Mouse (Mus musculus) neural tube, embryonic 13.5 days (tissue): ENCODE results near the gene Mylk2. TPM values are rescaled to one million over a fixed set of nuclear protein-coding genes. Genes with fewer than 3 reads are reported as not detected.

Source experiments
- ATAC-seq: fragments of 200-750 bp; cut with Nextera tagmentation; 2 replicates; pipeline ENCODE4 v1.8.0; 2017; ENCODE audit warnings: low read depth, mild to moderate bottlenecking, moderate TSS enrichment, moderate library complexity
- H3K27ac ChIP-seq: fragments of 300-500 bp; sonication (generic); replicated peaks from 2 replicates; pipeline ENCODE4 v1.5.1; 2015; ENCODE audit warnings: moderate library complexity, mild to moderate bottlenecking, inconsistent platforms
- H3K27me3 ChIP-seq: fragments of 300-500 bp; sonication (generic); 2 replicates; pipeline ENCODE4 v1.6.1; 2015; ENCODE audit warnings: mild to moderate bottlenecking, inconsistent platforms
- H3K36me3 ChIP-seq: fragments of 300-500 bp; sonication (generic); 2 replicates; pipeline ENCODE4 v1.6.1; 2015; ENCODE audit warnings: mild to moderate bottlenecking, inconsistent platforms
- H3K4me1 ChIP-seq: fragments of 300-500 bp; sonication (generic); replicated peaks from 2 replicates; pipeline ENCODE4 v1.6.1; 2015; ENCODE audit warnings: inconsistent platforms
- H3K4me2 ChIP-seq: fragments of 300-500 bp; sonication (generic); 2 replicates; pipeline ENCODE4 v1.6.1; 2015; ENCODE audit warnings: inconsistent platforms, mild to moderate bottlenecking, moderate library complexity
- H3K4me3 ChIP-seq: fragments of 300-500 bp; sonication (generic); 2 replicates; pipeline ENCODE4 v1.5.1; 2015; ENCODE audit warnings: mild to moderate bottlenecking, inconsistent platforms
- H3K9ac ChIP-seq: fragments of 300-500 bp; sonication (generic); 2 replicates; pipeline ENCODE4 v1.6.1; 2015; ENCODE audit warnings: moderate library complexity, mild to moderate bottlenecking, inconsistent platforms
- H3K9me3 ChIP-seq: fragments of 300-500 bp; sonication (generic); 2 replicates; pipeline ENCODE4 v1.6.1; 2016; ENCODE audit warnings: inconsistent platforms
- WGBS: fragments of 180-500 bp; shearing (Covaris S2); methylation state at CpG from one replicate; pipeline ENCODE4 v1.1.7; 2015; 5-methylcytosine and 5-hydroxymethylcytosine counted together
- polyA plus RNA-seq: library from polyadenylated mRNA; unstranded; fragments of >200 nt; fragmentation: Nextera tagmentation; extraction: Ambion mirVana; gene quantifications from 2 replicates; pipeline ENCODE4 v1.2.1, GENCODE M21; 2015

The Mylk2 gene
- polyA plus RNA-seq, 1 experiment from 2014 or later: not detected

GRCm38 (mm10) chr2:152916111-152916510 is 5.0 kb downstream of the Mylk2 start:
- H3K9ac ChIP-seq: no peak overlapping the region
- no peaks in the 10 kb centered on the region for H3K9me3 ChIP-seq
- H3K4me2 ChIP-seq: no peak overlapping the region
- peaks cover 39% of the 10 kb centered on the region for H3K27me3 ChIP-seq
- H3K36me3 ChIP-seq: no peaks in the 10 kb centered on the region
- no peak for ATAC-seq
- H3K27ac ChIP-seq: no peak overlapping the region
- H3K4me3 ChIP-seq: no peak overlapping the region
- peaks cover 13% of the 10 kb centered on the region for H3K4me1 ChIP-seq
- WGBS: 60% methylated on average over 5 of the region's 5 CpGs

GRCm38 (mm10) chr2:152917671-152918070 is 6.5 kb downstream of the Mylk2 start:
- peaks cover 23% of the 10 kb centered on the region for H3K27me3 ChIP-seq
- H3K4me1 ChIP-seq: peaks cover 17% of the 10 kb centered on the region
- ATAC-seq: no peak
- no peak overlapping the region for H3K4me3 ChIP-seq
- H3K4me2 ChIP-seq: no peak overlapping the region
- no peak overlapping the region for H3K9ac ChIP-seq
- H3K9me3 ChIP-seq: no peaks in the 10 kb centered on the region
- 63% methylated on average over 9 of the region's 9 CpGs for WGBS
- no peak overlapping the region for H3K27ac ChIP-seq
- no peaks in the 10 kb centered on the region for H3K36me3 ChIP-seq

- no peaks in the 10 kb centered on the region for H3K36me3 ChIP-seq
- no peaks in the 10 kb centered on the region for H3K9me3 ChIP-seq
- peaks cover 4% of the 10 kb centered on the region; the same call in 1 of the 2 replicates for H3K27me3 ChIP-seq
- H3K4me1 ChIP-seq: peaks cover 15% of the 10 kb centered on the region
- no peak overlapping the region for H3K27ac ChIP-seq
- no peak overlapping the region for H3K4me2 ChIP-seq
- no peak overlapping the region for H3K4me3 ChIP-seq
- no peak overlapping the region for H3K9ac ChIP-seq
- no peak for ATAC-seq
- WGBS: 30% methylated on average over 7 of the region's 7 CpGs
Observed at GRCm38 (mm10) chr2:152922376-152922775, 11.2 kb downstream of the Mylk2 start.

GRCm38 (mm10) chr2:152923621-152924020 is 12.5 kb downstream of the Mylk2 start:
- no peak for ATAC-seq
- no peak overlapping the region for H3K4me2 ChIP-seq
- H3K9ac ChIP-seq: no peak overlapping the region
- WGBS: 82% methylated on average over 3 of the region's 3 CpGs
- H3K9me3 ChIP-seq: no peaks in the 10 kb centered on the region
- H3K36me3 ChIP-seq: no peaks in the 10 kb centered on the region
- H3K4me3 ChIP-seq: no peak overlapping the region
- H3K27me3 ChIP-seq: no peaks in the 10 kb centered on the region
- peaks cover 11% of the 10 kb centered on the region for H3K4me1 ChIP-seq
- no peak overlapping the region for H3K27ac ChIP-seq

- H3K27me3 ChIP-seq: no peaks in the 10 kb centered on the region
- no peaks in the 10 kb centered on the region for H3K9me3 ChIP-seq
- peaks cover 11% of the 10 kb centered on the region for H3K4me1 ChIP-seq
- no peaks in the 10 kb centered on the region for H3K36me3 ChIP-seq
- no peak overlapping the region for H3K27ac ChIP-seq
- no peak overlapping the region for H3K9ac ChIP-seq
- H3K4me2 ChIP-seq: no peak overlapping the region
- no peak overlapping the region for H3K4me3 ChIP-seq
- WGBS: 62% methylated on average over 8 of the region's 8 CpGs
- ATAC-seq: no peak
Observed at GRCm38 (mm10) chr2:152924128-152924527, 13.0 kb downstream of the Mylk2 start.

- Histone ChIP-seq H3K4me3 (no peak overlapping the region), H3K27me3 (no peaks in the 10 kb centered on the region), H3K4me1 (peaks cover 11% of the 10 kb centered on the region), H3K27ac (no peak overlapping the region), H3K36me3 (no peaks in the 10 kb centered on the region), H3K9ac (no peak overlapping the region), H3K4me2 (no peak overlapping the region), H3K9me3 (no peaks in the 10 kb centered on the region)
- no peak for ATAC-seq
- 90% methylated on average over 5 of the region's 5 CpGs for WGBS
Observed at GRCm38 (mm10) chr2:152924543-152924942, 13.4 kb downstream of the Mylk2 start.

GRCm38 (mm10) chr2:152925189-152925872 is 14.2 kb downstream of the Mylk2 start:
- H3K4me2 ChIP-seq: no peak overlapping the region
- peak overlapping the region; percentile 20; the same call in 1 of the 2 replicates for H3K27ac ChIP-seq
- H3K9ac ChIP-seq: no peak overlapping the region
- peaks cover 17% of the 10 kb centered on the region for H3K4me1 ChIP-seq
- no peaks in the 10 kb centered on the region for H3K27me3 ChIP-seq
- H3K4me3 ChIP-seq: no peak overlapping the region
- H3K36me3 ChIP-seq: no peaks in the 10 kb centered on the region
- ATAC-seq: no peak
- 71% methylated on average over 11 of the region's 11 CpGs for WGBS
- no peaks in the 10 kb centered on the region for H3K9me3 ChIP-seq

GRCm38 (mm10) chr2:152926896-152927295 is 15.7 kb downstream of the Mylk2 start:
- Histone ChIP-seq H3K4me1 (peaks cover 19% of the 10 kb centered on the region), H3K9me3 (no peaks in the 10 kb centered on the region), H3K4me2 (no peak overlapping the region), H3K4me3 (no peak overlapping the region), H3K27me3 (no peaks in the 10 kb centered on the region), H3K36me3 (no peaks in the 10 kb centered on the region), H3K9ac (no peak overlapping the region), H3K27ac (no peak overlapping the region)
- no peak for ATAC-seq
- WGBS: 72% methylated on average over 9 of the region's 9 CpGs

- Histone ChIP-seq H3K27me3 (no peaks in the 10 kb centered on the region), H3K9ac (peak overlapping the region; percentile 17; the same call in 1 of the 2 replicates), H3K4me1 (peaks cover 15% of the 10 kb centered on the region), H3K4me2 (no peak overlapping the region), H3K4me3 (no peak overlapping the region), H3K9me3 (no peaks in the 10 kb centered on the region), H3K36me3 (no peaks in the 10 kb centered on the region), H3K27ac (no peak overlapping the region)
- no peak for ATAC-seq
- 68% methylated on average over 5 of the region's 5 CpGs for whole genome bisulfite sequencing
Observed at GRCm38 (mm10) chr2:152927371-152927770, 16.2 kb downstream of the Mylk2 start.

- ATAC-seq: no peak
- Histone ChIP-seq H3K27me3 (peaks cover 3% of the 10 kb centered on the region; the same call in 1 of the 2 replicates), H3K4me1 (peaks cover 15% of the 10 kb centered on the region), H3K36me3 (no peaks in the 10 kb centered on the region), H3K9me3 (no peaks in the 10 kb centered on the region), H3K27ac (no peak overlapping the region), H3K9ac (peak overlapping the region; percentile 34; the same call in 1 of the 2 replicates), H3K4me2 (no peak overlapping the region), H3K4me3 (no peak overlapping the region)
- 56% methylated on average over 14 of the region's 14 CpGs for WGBS
Observed at GRCm38 (mm10) chr2:152928219-152928987, 17.3 kb downstream of the Mylk2 start.

GRCm38 (mm10) chr2:152928988-152929370 is 17.8 kb downstream of the Mylk2 start:
- ATAC-seq: no peak
- H3K27ac ChIP-seq: no peak overlapping the region
- H3K27me3 ChIP-seq: peaks cover 3% of the 10 kb centered on the region; the same call in 1 of the 2 replicates
- H3K4me2 ChIP-seq: no peak overlapping the region
- 66% methylated on average over 3 of the region's 3 CpGs for WGBS
- H3K4me3 ChIP-seq: no peak overlapping the region
- H3K36me3 ChIP-seq: no peaks in the 10 kb centered on the region
- H3K4me1 ChIP-seq: peaks cover 15% of the 10 kb centered on the region; the same call in 1 of the 2 replicates
- H3K9ac ChIP-seq: no peak overlapping the region
- no peaks in the 10 kb centered on the region for H3K9me3 ChIP-seq

- no peak overlapping the region for H3K9ac ChIP-seq
- no peaks in the 10 kb centered on the region for H3K9me3 ChIP-seq
- no peak overlapping the region for H3K4me2 ChIP-seq
- 39% methylated on average over 2 of the region's 2 CpGs for WGBS
- no peak for ATAC-seq
- peaks cover 5% of the 10 kb centered on the region; the same call in 1 of the 2 replicates for H3K27me3 ChIP-seq
- no peak overlapping the region for H3K27ac ChIP-seq
- no peaks in the 10 kb centered on the region for H3K36me3 ChIP-seq
- peaks cover 15% of the 10 kb centered on the region; the same call in 1 of the 2 replicates for H3K4me1 ChIP-seq
- no peak overlapping the region for H3K4me3 ChIP-seq
Observed at GRCm38 (mm10) chr2:152930276-152930675, 19.1 kb downstream of the Mylk2 start.
